Mouse (Mus musculus): Measurements from ENCODE around the gene Smcr8. TPM values are rescaled to one million over a fixed set of nuclear protein-coding genes. Genes with fewer than 3 reads are reported as not detected.

The Smcr8 gene
- polyA plus RNA-seq, 2 experiments from 2014 or later, result 4.5 to 6.2 TPM

Other genes starting within 250 kb of the Smcr8 start
- 10 to 100 TPM; 31.4 to 40.9 TPM for gene Alkbh5, start 241.1 kb upstream of the Smcr8 start, polyA plus RNA-seq (2017; shearing (Covaris generic))
- 10 to 100 TPM in 1 of 2 experiments, 1 to 10 TPM in 1; 6.2 to 10.4 TPM for gene Llgl1, start 77.8 kb upstream of the Smcr8 start, polyA plus RNA-seq (2017; shearing (Covaris generic))
- 10 to 100 TPM; 65.2 to 84.7 TPM for gene Flii, start 50.3 kb upstream of the Smcr8 start, polyA plus RNA-seq (2017; shearing (Covaris generic))
- 10 to 100 TPM in 1 of 2 experiments, 1 to 10 TPM in 1; 9.9 to 12.0 TPM for gene Mief2, start 49.1 kb upstream of the Smcr8 start, polyA plus RNA-seq (2017; shearing (Covaris generic))
- 10 to 100 TPM in 1 of 2 experiments, 1 to 10 TPM in 1; 9.8 to 10.6 TPM for gene Top3a, start 159 bp upstream of the Smcr8 start, polyA plus RNA-seq (2017; shearing (Covaris generic))
- 10 to 100 TPM; 13.1 to 19.7 TPM for gene Shmt1, start 34.2 kb downstream of the Smcr8 start, polyA plus RNA-seq (2017; shearing (Covaris generic))
- 10 to 100 TPM; 18.7 to 19.1 TPM for gene Dhrs7b, start 53.1 kb downstream of the Smcr8 start, polyA plus RNA-seq (2017; shearing (Covaris generic))
- gene Tmem11, start 101.7 kb downstream of the Smcr8 start, polyA plus RNA-seq (2017; shearing (Covaris generic)), result 10 to 100 TPM; 27.9 to 28.2 TPM
- gene Natd1, start 137.2 kb downstream of the Smcr8 start, polyA plus RNA-seq (2017; shearing (Covaris generic)), result 1 to 10 TPM; 5.7 to 6.8 TPM
- 10 to 100 TPM; 58.3 to 66.8 TPM for gene Map2k3, start 154.5 kb downstream of the Smcr8 start, polyA plus RNA-seq (2017; shearing (Covaris generic))
- not detected for gene Kcnj12, start 245.0 kb downstream of the Smcr8 start, polyA plus RNA-seq (2017; shearing (Covaris generic))

All from activated CD4-positive, CD25-positive, alpha-beta regulatory T cell, adult 4 months (primary cell).